Mouse (Mus musculus) megakaryocyte, embryonic 14.5 days (primary cell): ENCODE measurements at regions not wholly inside any gene's neighbourhood (a gene's known extent, or its start where the extent isn't known, plus 50 kb on each side); places are given as distances from the start of the nearest gene placed in this dataset.

Source experiments
- FLI1 ChIP-seq: IDR thresholded peaks from 2 replicates; pipeline ENCODE4 v1.6.1; 2012; ENCODE audit warnings: low read length, inconsistent platforms, mixed read lengths
- GATA1 ChIP-seq: IDR thresholded peaks from 3 replicates; pipeline ENCODE4 v1.6.1; 2012; ENCODE audit warnings: mixed read lengths, low read length, inconsistent platforms, borderline replicate concordance

GRCm38 (mm10) chr14:25096786-25097185, 362.2 kb upstream of the Zmiz1 start:
- TF ChIP-seq GATA1 = no peak
- no peak for TF ChIP-seq FLI1
